Mouse (Mus musculus) forebrain, embryonic 10.5 days (tissue): ENCODE data around the gene Ndufc1. TPM values are rescaled to one million over a fixed set of nuclear protein-coding genes. Genes with fewer than 3 reads are reported as not detected.
"Not testable (repeated sequence)": the region's sequence is repeated elsewhere in the genome, so short reads cannot be mapped to it uniquely, and the experiment has no call there.

Source experiments
- DNase-seq: peaks from one replicate; pipeline ENCODE4 v3.0.0-alpha.2; 2017; ENCODE audit warnings: low spot score; ENCODE audit errors: extremely low spot score
- H3K27ac ChIP-seq: fragments of 300-500 bp; sonication (generic); 2 replicates; pipeline ENCODE4 v1.5.1; 2016; ENCODE audit warnings: mild to moderate bottlenecking
- H3K27me3 ChIP-seq: fragments of 300-500 bp; sonication (generic); 2 replicates; pipeline ENCODE4 v1.6.1; 2016; ENCODE audit warnings: mild to moderate bottlenecking; ENCODE audit not compliant: poor library complexity, severe bottlenecking
- H3K36me3 ChIP-seq: fragments of 300-500 bp; sonication (generic); replicated peaks from 2 replicates; pipeline ENCODE4 v1.6.1; 2016; ENCODE audit warnings: mild to moderate bottlenecking, moderate library complexity
- H3K4me1 ChIP-seq: fragments of 300-500 bp; sonication (generic); 2 replicates; pipeline ENCODE4 v1.6.1; 2016
- H3K4me3 ChIP-seq: fragments of 300-500 bp; sonication (generic); 2 replicates; pipeline ENCODE4 v1.5.1; 2016; ENCODE audit warnings: mild to moderate bottlenecking, moderate library complexity
- H3K9me3 ChIP-seq: fragments of 300-500 bp; sonication (generic); 2 replicates; pipeline ENCODE4 v1.6.1; 2016; ENCODE audit warnings: mild to moderate bottlenecking, moderate library complexity
- WGBS: fragments of 180-500 bp; shearing (Covaris S2); methylation state at CpG from one replicate; pipeline ENCODE4 v1.1.7; 2016; 5-methylcytosine and 5-hydroxymethylcytosine counted together
- polyA plus RNA-seq: library from polyadenylated mRNA; unstranded; fragments of >200 nt; fragmentation: Nextera tagmentation; extraction: Ambion mirVana; gene quantifications from 2 replicates; pipeline ENCODE4 v1.2.1, GENCODE M21; 2016

Ndufc1 gene
- polyA plus RNA-seq, 1 experiment from 2014 or later, result 667 TPM

- H3K27ac ChIP-seq, result no peak overlapping the region
- H3K27me3 ChIP-seq, result no peaks in the 10 kb centered on the region
- H3K4me3 ChIP-seq, result no peak overlapping the region
- H3K36me3 ChIP-seq, result no peaks in the 10 kb centered on the region
- no peak for DNase-seq
- 91% methylated on average over 7 of the region's 7 CpGs for WGBS
- H3K4me1 ChIP-seq, result peaks cover 24% of the 10 kb centered on the region
- no peaks in the 10 kb centered on the region for H3K9me3 ChIP-seq
Observed at GRCm38 (mm10) chr3:51412457-51412856, 3.7 kb upstream of the Ndufc1 start.

- Histone ChIP-seq H3K27me3 (no peaks in the 10 kb centered on the region), H3K9me3 (no peaks in the 10 kb centered on the region), H3K36me3 (peaks cover 42% of the 10 kb centered on the region), H3K27ac (peak overlapping the region; percentile 98), H3K4me1 (peaks cover 21% of the 10 kb centered on the region), H3K4me3 (peak overlapping the region; percentile 85)
- peak; percentile 27 for DNase-seq
- 24% methylated on average over 20 of the region's 20 CpGs for WGBS
Observed at GRCm38 (mm10) chr3:51407870-51408560, 773 bp downstream of the Ndufc1 start.

- Histone ChIP-seq H3K4me3 (no peak overlapping the region), H3K27ac (no peak overlapping the region), H3K36me3 (peaks cover 49% of the 10 kb centered on the region), H3K4me1 (peaks cover 28% of the 10 kb centered on the region), H3K9me3 (no peaks in the 10 kb centered on the region), H3K27me3 (peaks cover 17% of the 10 kb centered on the region)
- no peak for DNase-seq
- 96% methylated on average over 12 of the region's 12 CpGs for WGBS
Observed at GRCm38 (mm10) chr3:51402628-51403027, 6.2 kb downstream of the Ndufc1 start.

- peaks cover 47% of the 10 kb centered on the region for H3K36me3 ChIP-seq
- H3K9me3 ChIP-seq, H3K4me3 ChIP-seq, DNase-seq, H3K27ac ChIP-seq: not testable (repeated sequence)
- H3K27me3 ChIP-seq, result peaks cover 22% of the 10 kb centered on the region
- 71% methylated on average over 4 of the region's 4 CpGs for WGBS
- peaks cover 23% of the 10 kb centered on the region for H3K4me1 ChIP-seq
Observed at GRCm38 (mm10) chr3:51402054-51402453, 6.7 kb downstream of the Ndufc1 start.

GRCm38 (mm10) chr3:51400682-51401081, 8.1 kb downstream of the Ndufc1 start:
- WGBS, result 79% methylated on average over 10 of the region's 10 CpGs
- DNase-seq, result no peak
- Histone ChIP-seq H3K27me3 (peaks cover 36% of the 10 kb centered on the region), H3K4me1 (peaks cover 33% of the 10 kb centered on the region), H3K9me3 (no peaks in the 10 kb centered on the region), H3K27ac (no peak overlapping the region), H3K36me3 (peaks cover 33% of the 10 kb centered on the region), H3K4me3 (no peak overlapping the region)

- H3K4me3 ChIP-seq, result no peak overlapping the region
- WGBS, result 76% methylated on average over 4 of the region's 4 CpGs
- H3K27me3 ChIP-seq, result peaks cover 48% of the 10 kb centered on the region
- H3K27ac ChIP-seq, result no peak overlapping the region
- no peak for DNase-seq
- H3K9me3 ChIP-seq, result no peaks in the 10 kb centered on the region
- peaks cover 21% of the 10 kb centered on the region for H3K36me3 ChIP-seq
- peaks cover 36% of the 10 kb centered on the region for H3K4me1 ChIP-seq
Observed at GRCm38 (mm10) chr3:51399531-51399930, 9.3 kb downstream of the Ndufc1 start.

- DNase-seq, result no peak
- WGBS, result 12% methylated on average over 3 of the region's 3 CpGs
- Histone ChIP-seq H3K27me3 (peaks cover 49% of the 10 kb centered on the region), H3K9me3 (no peaks in the 10 kb centered on the region), H3K4me1 (peaks cover 36% of the 10 kb centered on the region), H3K36me3 (peaks cover 13% of the 10 kb centered on the region), H3K27ac (no peak overlapping the region), H3K4me3 (no peak overlapping the region)
Observed at GRCm38 (mm10) chr3:51398667-51399066, 10.1 kb downstream of the Ndufc1 start.

GRCm38 (mm10) chr3:51397700-51398299, 11.0 kb downstream of the Ndufc1 start:
- H3K27ac ChIP-seq, result no peak overlapping the region
- H3K4me1 ChIP-seq, result peaks cover 36% of the 10 kb centered on the region
- DNase-seq, result no peak
- no peaks in the 10 kb centered on the region for H3K9me3 ChIP-seq
- peaks cover 49% of the 10 kb centered on the region for H3K27me3 ChIP-seq
- H3K36me3 ChIP-seq, result peaks cover 4% of the 10 kb centered on the region
- WGBS, result 56% methylated on average over 15 of the region's 15 CpGs
- no peak overlapping the region for H3K4me3 ChIP-seq

- DNase-seq, result peak; percentile 76
- Histone ChIP-seq H3K27ac (peak within 1 kb of the TSS; percentile 75), H3K9me3 (no peaks in the 10 kb centered on the region)
Observed at GRCm38 (mm10) chr3:51396219-51397068, 12.3 kb downstream of the Ndufc1 start, which contains the start of gene Mgarp. Mgarp (minus strand) TSS chr3:51396738.

GRCm38 (mm10) chr3:51395461-51396145, 13.2 kb downstream of the Ndufc1 start:
- Histone ChIP-seq H3K27ac (no peak overlapping the region), H3K27me3 (peaks cover 49% of the 10 kb centered on the region), H3K4me3 (peak overlapping the region; percentile 56), H3K9me3 (no peaks in the 10 kb centered on the region), H3K36me3 (no peaks in the 10 kb centered on the region), H3K4me1 (peaks cover 36% of the 10 kb centered on the region)
- 10% methylated on average over 19 of the region's 19 CpGs for WGBS
- DNase-seq, result no peak

More at GRCm38 (mm10) chr3:51396219-51397068, 12.3 kb downstream of the Ndufc1 start, which contains the start of gene Mgarp:
- 2% methylated on average over 41 of the region's 41 CpGs for WGBS
- peak within 1 kb of the TSS; percentile 56 for H3K4me3 ChIP-seq
- H3K4me1 ChIP-seq, result peaks cover 36% of the 10 kb centered on the region
- H3K27me3 ChIP-seq, result peaks cover 49% of the 10 kb centered on the region
- no peaks in the 10 kb centered on the region for H3K36me3 ChIP-seq

- 53% methylated on average over 3 of the region's 3 CpGs for WGBS
- Histone ChIP-seq H3K9me3 (no peaks in the 10 kb centered on the region), H3K4me1 (peaks cover 36% of the 10 kb centered on the region), H3K36me3 (no peaks in the 10 kb centered on the region), H3K27me3 (peaks cover 49% of the 10 kb centered on the region), H3K4me3 (no peak overlapping the region), H3K27ac (no peak overlapping the region)
- no peak for DNase-seq
Observed at GRCm38 (mm10) chr3:51394881-51395280, 13.9 kb downstream of the Ndufc1 start.

GRCm38 (mm10) chr3:51393651-51394050, 15.1 kb downstream of the Ndufc1 start:
- Histone ChIP-seq H3K27ac (no peak overlapping the region), H3K9me3 (no peaks in the 10 kb centered on the region), H3K4me3 (no peak overlapping the region), H3K27me3 (peaks cover 54% of the 10 kb centered on the region), H3K4me1 (peaks cover 35% of the 10 kb centered on the region), H3K36me3 (no peaks in the 10 kb centered on the region)
- 97% methylated on average over 2 of the region's 2 CpGs for WGBS
- DNase-seq, result no peak
